Mouse (Mus musculus) fibroblast of lung, adult 2 months (primary cell): Measurements from ENCODE around the gene Lgi4.

Source experiments
- DNase-seq: peaks from one replicate; pipeline ENCODE4 v3.0.0-alpha.2; 2011; ENCODE audit warnings: low read depth

Lgi4 gene

GRCm38 (mm10) chr7:31051321-31052021 is 7.7 kb upstream of the Lgi4 start, which contains the start of gene Fxyd7:
Gene Fxyd7, minus strand, starts transcription at chr7:31051467.
- no peak for DNase-seq

DNA sequence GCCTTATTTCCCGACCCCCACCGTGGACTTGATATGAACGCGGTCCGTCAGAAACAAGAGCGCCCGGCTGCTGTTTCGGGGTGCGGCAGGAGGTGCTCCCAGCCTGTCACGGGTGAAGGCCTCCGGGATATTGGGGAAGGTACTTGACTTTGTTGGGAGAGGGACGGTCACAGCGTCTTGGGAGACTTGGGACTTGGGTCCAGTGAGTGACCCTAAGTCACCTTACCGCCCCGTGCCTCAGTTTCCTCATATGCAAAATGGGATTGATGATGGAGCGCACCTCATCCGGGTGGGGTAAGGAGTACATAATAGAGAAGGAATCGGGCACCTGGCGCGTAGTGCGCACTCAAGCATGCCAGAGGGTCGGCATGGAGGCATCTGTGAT is 6.9 kb upstream of the Lgi4 start:
- DNase-seq, result no peak

GRCm38 (mm10) chr7:31052636-31053434 is 6.3 kb upstream of the Lgi4 start:
- no peak for DNase-seq

GRCm38 (mm10) chr7:31053882-31054447 is 5.2 kb upstream of the Lgi4 start:
- DNase-seq, result no peak

GRCm38 (mm10) chr7:31054661-31055320 is 4.4 kb upstream of the Lgi4 start:
- DNase-seq, result no peak

- DNase-seq, result no peak
These were observed 3.8 kb upstream of the Lgi4 start for GRCm38 (mm10) chr7:31055354-31055824.

DNA sequence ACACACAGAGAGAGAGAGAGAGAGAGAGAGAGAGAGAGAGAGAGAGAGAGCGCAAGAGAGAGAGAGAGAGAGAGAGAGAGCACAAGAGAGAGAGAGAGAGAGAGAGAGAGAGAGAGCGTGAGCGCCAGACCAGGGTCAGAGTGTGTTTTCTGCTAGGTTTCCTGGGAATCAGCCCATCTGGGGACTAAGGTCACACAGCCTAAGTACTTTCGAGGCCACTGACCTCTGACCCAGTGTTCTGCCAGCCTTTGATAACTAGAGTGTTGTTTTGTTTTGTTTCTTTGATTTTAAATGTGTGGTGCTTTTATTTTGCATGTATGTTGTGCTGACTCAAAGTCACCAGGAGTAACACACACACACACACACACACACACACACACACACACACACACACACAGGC is 3.3 kb upstream of the Lgi4 start:
- no peak for DNase-seq

DNA sequence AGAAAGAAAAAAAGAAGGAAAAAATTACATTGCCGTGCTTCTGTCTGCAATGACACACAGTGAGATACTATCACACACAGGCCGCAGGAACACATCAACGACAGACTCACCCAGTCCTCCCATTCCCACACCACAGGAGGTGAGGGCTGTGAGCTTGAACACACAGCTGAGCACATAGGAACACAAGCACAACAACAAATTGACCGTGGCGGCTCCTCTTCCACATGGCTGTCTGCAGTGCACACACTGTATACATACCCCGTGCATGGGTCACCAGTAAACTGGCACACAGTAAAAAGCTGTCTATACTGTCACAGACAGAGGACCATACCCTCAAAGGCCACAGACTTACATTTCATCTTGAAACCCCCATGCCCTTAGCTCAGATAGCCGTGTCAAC is 2.7 kb upstream of the Lgi4 start:
- DNase-seq, result no peak

DNA sequence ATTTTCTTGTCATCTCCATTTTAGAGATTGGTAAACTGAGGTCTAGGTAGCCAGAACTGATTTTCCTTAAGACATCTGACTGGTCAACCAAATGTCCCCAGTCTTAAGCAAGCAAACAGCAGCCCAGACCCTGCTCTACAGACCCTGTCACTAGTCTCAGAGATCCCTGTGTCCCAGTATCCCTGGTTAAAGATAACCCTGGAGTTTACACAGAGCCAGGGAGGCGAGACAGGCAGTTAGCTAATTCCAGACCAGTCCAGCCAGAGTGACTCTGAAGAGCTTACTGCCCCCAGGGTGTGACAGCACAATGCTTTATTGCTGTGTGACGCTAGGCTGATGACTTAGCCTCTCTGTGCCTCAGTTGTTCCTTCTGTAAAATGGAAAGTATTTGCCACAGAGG is 2.1 kb upstream of the Lgi4 start, which contains the start of gene Fxyd1:
Fxyd1 (minus strand) TSS at position 129 of the 400 bp plus-strand sequence.
- no peak for DNase-seq

DNA sequence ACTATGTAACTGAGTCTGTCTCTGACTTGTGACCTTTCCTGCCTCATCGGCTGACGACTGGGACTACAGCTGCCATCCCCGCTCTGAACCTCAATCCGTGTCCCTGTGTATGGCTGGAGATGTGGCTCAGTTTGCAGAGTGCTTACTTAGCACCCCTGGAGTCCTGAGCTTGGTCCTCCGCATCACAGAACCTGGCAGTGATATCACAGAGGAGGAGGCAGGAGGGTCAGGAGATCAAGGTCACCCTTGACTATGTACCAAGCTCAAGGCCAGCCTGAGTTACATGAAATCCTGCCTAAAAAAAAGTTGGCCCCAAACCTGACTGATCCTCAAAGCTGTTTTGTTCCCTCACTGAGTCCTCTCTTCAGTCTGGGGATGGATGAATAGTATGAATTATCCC is 1.4 kb upstream of the Lgi4 start:
- DNase-seq, result no peak

DNA sequence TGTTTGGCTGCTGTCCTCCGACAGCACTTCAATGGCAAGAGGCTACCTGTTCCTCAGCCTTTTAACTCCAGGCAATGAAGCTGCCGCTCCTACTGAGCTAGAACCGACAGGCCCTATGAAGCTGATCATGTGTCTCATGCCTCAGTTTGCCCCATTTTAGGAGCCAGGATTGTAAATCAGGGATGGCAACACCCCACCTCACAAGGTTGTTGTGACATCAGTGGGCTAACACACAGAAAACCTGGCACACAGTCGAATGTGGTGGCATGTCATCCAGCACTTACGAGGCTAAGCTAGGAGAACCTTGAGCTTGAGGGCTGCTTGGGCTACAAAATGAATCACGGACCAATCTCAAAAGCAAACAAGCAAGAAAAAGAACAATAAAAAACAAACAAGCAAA is 931 bp upstream of the Lgi4 start:
- no peak for DNase-seq

DNA sequence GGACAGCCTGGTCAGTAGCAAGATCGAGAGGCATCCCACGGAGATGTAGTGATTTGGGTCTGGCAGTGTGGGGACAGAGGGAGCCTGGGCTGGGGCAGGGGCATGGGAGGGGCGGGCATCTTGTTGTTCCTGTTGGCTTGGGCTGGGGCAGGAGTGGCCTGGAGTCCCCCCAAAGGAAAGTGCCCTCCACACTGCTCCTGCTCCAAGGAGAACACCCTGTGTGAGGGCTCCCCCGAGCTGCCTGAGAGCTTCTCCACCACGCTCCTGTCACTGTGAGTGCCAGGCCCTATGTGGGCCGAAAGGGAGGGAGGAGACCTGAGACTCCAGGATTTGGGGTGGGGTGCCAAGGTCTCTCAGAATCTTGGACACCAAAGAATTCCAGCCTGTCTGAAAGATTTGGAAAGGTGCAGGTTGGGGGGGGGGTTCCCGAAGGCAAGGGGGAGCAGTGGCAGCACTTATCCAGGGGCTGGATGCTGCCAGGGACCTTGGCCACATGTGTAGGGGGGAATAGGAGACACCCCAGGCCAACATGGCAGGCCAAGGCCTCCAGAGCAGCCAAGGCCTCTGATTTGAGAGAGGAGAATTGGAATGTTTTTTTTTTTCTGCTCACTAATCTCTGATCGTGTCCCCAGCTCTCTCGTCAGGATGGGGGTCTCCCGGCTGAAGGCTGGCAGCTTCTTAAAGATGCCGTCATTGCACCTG is 928 bp downstream of the Lgi4 start:
- DNase-seq, result no peak

DNA sequence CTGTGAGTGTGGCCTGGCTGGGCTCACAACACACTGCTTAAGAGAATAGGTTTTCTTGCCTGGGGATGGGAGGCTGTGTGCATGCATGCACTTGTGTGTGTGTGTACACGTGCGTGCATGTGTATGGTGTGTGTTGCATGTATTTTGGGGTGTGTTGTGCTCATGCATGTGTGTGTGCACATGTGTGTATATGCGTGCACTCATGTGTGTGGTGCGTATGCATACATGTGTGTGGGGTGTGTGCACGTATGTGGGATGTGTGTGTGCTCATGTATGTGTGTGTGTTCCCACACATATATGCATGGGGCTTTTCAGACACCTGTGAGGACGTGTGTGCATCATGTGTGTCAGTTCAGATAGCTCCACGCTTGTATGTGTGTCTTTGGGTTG is 1.5 kb downstream of the Lgi4 start:
- DNase-seq, result no peak

DNA sequence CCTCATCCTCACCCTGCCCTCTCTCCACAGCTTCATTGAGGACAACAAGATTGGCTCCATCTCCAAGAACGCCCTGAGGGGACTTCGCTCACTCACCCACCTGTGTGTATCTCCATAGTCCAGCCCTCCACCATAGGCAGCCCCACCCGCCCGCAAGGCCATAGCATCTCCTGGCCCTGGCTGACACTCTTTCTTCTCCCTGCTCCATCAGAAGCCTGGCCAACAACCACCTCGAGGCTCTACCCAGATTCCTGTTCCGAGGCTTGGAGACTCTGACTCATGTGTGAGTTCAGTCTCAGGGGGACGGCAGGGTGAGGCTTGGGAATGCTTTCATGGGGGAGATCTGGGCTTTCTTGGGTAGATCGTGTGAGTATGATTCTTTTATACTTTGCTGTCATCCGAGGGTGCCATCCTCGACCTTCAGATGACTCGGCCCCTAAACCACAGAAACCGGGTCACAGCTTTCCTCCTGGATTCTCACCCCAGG is 4.0 kb downstream of the Lgi4 start:
- no peak for DNase-seq

- DNase-seq, result no peak
These were observed 8.7 kb downstream of the Lgi4 start for GRCm38 (mm10) chr7:31067836-31068235.

DNA sequence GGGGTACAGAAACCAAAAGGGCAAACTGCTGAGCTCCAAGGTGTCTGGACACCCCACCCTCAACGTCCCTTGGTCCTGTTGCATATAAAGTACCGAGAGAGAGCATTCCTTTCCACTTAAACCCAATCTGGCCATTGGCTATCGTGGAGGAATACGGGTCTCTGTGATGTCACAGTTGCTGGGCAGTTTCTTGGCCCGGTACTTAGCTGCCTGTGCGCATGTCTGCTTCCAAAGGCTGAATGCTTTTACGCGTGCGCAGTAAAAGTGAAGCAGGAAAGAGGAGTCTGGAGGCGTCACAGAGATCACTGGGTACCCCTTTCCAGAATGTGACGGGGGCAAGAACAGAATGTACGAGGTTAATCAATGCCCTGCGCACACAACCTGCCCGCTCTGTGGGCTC is 10.3 kb downstream of the Lgi4 start:
- DNase-seq, result no peak

DNA sequence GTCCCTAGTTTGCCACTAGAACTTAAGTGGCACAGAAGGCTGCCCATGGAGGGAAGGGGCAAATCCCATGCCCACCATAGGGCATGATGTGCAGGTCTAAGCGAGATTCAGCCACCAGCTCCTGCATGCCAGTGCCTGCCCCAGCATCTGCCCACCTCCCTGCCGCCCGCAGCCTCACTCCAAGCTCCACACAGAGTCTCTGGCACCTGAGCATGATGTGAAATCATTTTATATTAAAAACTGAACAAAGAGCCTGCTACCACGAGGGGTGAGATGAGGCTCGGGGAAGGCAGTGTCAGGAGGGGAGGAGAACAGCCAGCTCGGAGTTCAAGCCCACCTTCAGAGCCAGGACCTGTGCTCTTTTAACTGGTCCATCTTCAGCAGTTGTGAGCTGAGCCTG is 11.2 kb downstream of the Lgi4 start:
- no peak for DNase-seq

- no peak for DNase-seq
These were observed 13.2 kb downstream of the Lgi4 start for GRCm38 (mm10) chr7:31072326-31072725.

- DNase-seq, result no peak
These were observed 14.4 kb downstream of the Lgi4 start for GRCm38 (mm10) chr7:31073546-31073945.

GRCm38 (mm10) chr7:31074061-31074712 is 15.0 kb downstream of the Lgi4 start:
- peak; percentile 69 for DNase-seq

DNA sequence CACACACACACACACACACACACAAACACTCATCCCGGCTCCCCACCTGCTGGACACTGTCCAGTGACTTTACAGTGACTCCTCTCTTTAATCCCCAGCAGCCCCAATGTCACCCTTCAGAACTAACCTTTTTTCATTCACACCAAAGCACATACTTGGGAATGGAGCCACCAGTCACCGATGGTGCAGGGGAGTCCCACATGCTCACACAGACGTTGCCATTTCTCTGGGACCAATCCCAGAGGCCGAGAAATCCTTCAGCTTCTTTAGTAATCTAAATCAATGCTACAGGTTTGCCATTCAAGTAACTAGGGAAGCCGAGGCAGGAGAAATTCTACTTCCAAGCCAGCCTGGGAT is 15.5 kb downstream of the Lgi4 start:
- no peak for DNase-seq
